Mouse (Mus musculus): ENCODE results near the gene Vezt.

- TF ChIP-seq CTCF (IDR thresholded peaks at IDR 0.05; ENCODE audit: low read depth, low read length) = no peak
- TF ChIP-seq POLR2A (IDR thresholded peaks at IDR 0.05; ENCODE audit: extremely low read depth, insufficient read depth, low read length) = no peak
Measured at GRCm38 (mm10) chr10:93940279-93940678, 95.3 kb downstream of the Vezt start.
